Mouse (Mus musculus): Measurements from ENCODE around the gene Cacna1c.

The Cacna1c gene

GRCm38 (mm10) chr6:118741841-118742240 lies 454.4 kb downstream of the Cacna1c start:
- no peak for TF ChIP-seq GATA4 (IDR thresholded peaks at IDR 0.05; ENCODE audit: insufficient replicate concordance, low read length)

GRCm38 (mm10) chr6:118739961-118740599 lies 456.1 kb downstream of the Cacna1c start:
- TF ChIP-seq GATA4 (IDR thresholded peaks at IDR 0.05; ENCODE audit: insufficient replicate concordance, low read length), result no peak

- TF ChIP-seq GATA4 (IDR thresholded peaks at IDR 0.05; ENCODE audit: insufficient replicate concordance, low read length), result no peak
These were observed 456.9 kb downstream of the Cacna1c start for GRCm38 (mm10) chr6:118739344-118739743.

GRCm38 (mm10) chr6:118738656-118739055 lies 457.6 kb downstream of the Cacna1c start:
- TF ChIP-seq GATA4 (IDR thresholded peaks at IDR 0.05; ENCODE audit: insufficient replicate concordance, low read length), result no peak

GRCm38 (mm10) chr6:118737078-118737477 lies 459.1 kb downstream of the Cacna1c start:
- TF ChIP-seq GATA4 (IDR thresholded peaks at IDR 0.05; ENCODE audit: insufficient replicate concordance, low read length), result no peak

GRCm38 (mm10) chr6:118736491-118736890 lies 459.7 kb downstream of the Cacna1c start:
- TF ChIP-seq GATA4 (IDR thresholded peaks at IDR 0.05; ENCODE audit: insufficient replicate concordance, low read length), result no peak

- TF ChIP-seq GATA4 (IDR thresholded peaks at IDR 0.05; ENCODE audit: insufficient replicate concordance, low read length), result no peak
These were observed 461.1 kb downstream of the Cacna1c start for GRCm38 (mm10) chr6:118735145-118735544.

GRCm38 (mm10) chr6:118731937-118732336 lies 464.3 kb downstream of the Cacna1c start:
- no peak for TF ChIP-seq GATA4 (IDR thresholded peaks at IDR 0.05; ENCODE audit: insufficient replicate concordance, low read length)

- no peak for TF ChIP-seq GATA4 (IDR thresholded peaks at IDR 0.05; ENCODE audit: insufficient replicate concordance, low read length)
These were observed 471.3 kb downstream of the Cacna1c start for GRCm38 (mm10) chr6:118724908-118725307.

GRCm38 (mm10) chr6:118724388-118724787 lies 471.8 kb downstream of the Cacna1c start:
- TF ChIP-seq GATA4 (IDR thresholded peaks at IDR 0.05; ENCODE audit: insufficient replicate concordance, low read length), result no peak

GRCm38 (mm10) chr6:118722336-118722735 lies 473.9 kb downstream of the Cacna1c start:
- TF ChIP-seq GATA4 (IDR thresholded peaks at IDR 0.05; ENCODE audit: insufficient replicate concordance, low read length), result no peak

- no peak for TF ChIP-seq GATA4 (IDR thresholded peaks at IDR 0.05; ENCODE audit: insufficient replicate concordance, low read length)
These were observed 476.7 kb downstream of the Cacna1c start for GRCm38 (mm10) chr6:118719486-118719885.

- no peak for TF ChIP-seq GATA4 (IDR thresholded peaks at IDR 0.05; ENCODE audit: insufficient replicate concordance, low read length)
These were observed 482.9 kb downstream of the Cacna1c start for GRCm38 (mm10) chr6:118713286-118713685.

- no peak for TF ChIP-seq GATA4 (IDR thresholded peaks at IDR 0.05; ENCODE audit: insufficient replicate concordance, low read length)
These were observed 484.4 kb downstream of the Cacna1c start for GRCm38 (mm10) chr6:118711677-118712322.

- no peak for TF ChIP-seq GATA4 (IDR thresholded peaks at IDR 0.05; ENCODE audit: insufficient replicate concordance, low read length)
These were observed 489.2 kb downstream of the Cacna1c start for GRCm38 (mm10) chr6:118707066-118707465.

GRCm38 (mm10) chr6:118705840-118706239 lies 490.4 kb downstream of the Cacna1c start:
- TF ChIP-seq GATA4 (IDR thresholded peaks at IDR 0.05; ENCODE audit: insufficient replicate concordance, low read length), result no peak

- TF ChIP-seq GATA4 (IDR thresholded peaks at IDR 0.05; ENCODE audit: insufficient replicate concordance, low read length), result no peak
These were observed 501.6 kb downstream of the Cacna1c start for GRCm38 (mm10) chr6:118694626-118695025.
